Mouse (Mus musculus) intestine, postnatal 0 days (tissue): ENCODE measurements at regions not wholly inside any gene's neighbourhood (a gene's known extent, or its start where the extent isn't known, plus 50 kb on each side); places are given as distances from the start of the nearest gene placed in this dataset.

Experiments used
- ATAC-seq: fragments of 200-750 bp; cut with Nextera tagmentation; 2 replicates; pipeline ENCODE4 v1.8.0; 2017; ENCODE audit warnings: mild to moderate bottlenecking, moderate TSS enrichment, moderate library complexity
- H3K27ac ChIP-seq: fragments of 300-500 bp; sonication (generic); 2 replicates; pipeline ENCODE4 v1.5.1; 2014; ENCODE audit warnings: mild to moderate bottlenecking, low read depth, low read length, moderate library complexity
- H3K27me3 ChIP-seq: fragments of 300-500 bp; sonication (generic); replicated peaks from 2 replicates; pipeline ENCODE4 v1.6.1; 2014; ENCODE audit warnings: low read length, mixed read lengths; ENCODE audit not compliant: control insufficient read depth, insufficient read depth
- H3K36me3 ChIP-seq: fragments of 300-500 bp; sonication (generic); 2 replicates; pipeline ENCODE4 v1.6.1; 2014; ENCODE audit warnings: mild to moderate bottlenecking, moderate library complexity; ENCODE audit not compliant: control insufficient read depth, insufficient read depth
- H3K4me1 ChIP-seq: fragments of 300-500 bp; sonication (generic); replicated peaks from 2 replicates; pipeline ENCODE4 v1.6.1; 2014; ENCODE audit warnings: antibody characterized with exemption, low read length, mixed read lengths; ENCODE audit not compliant: control insufficient read depth, insufficient read depth
- H3K4me2 ChIP-seq: fragments of 300-500 bp; sonication (generic); replicated peaks from 2 replicates; pipeline ENCODE4 v1.6.1; 2014; ENCODE audit warnings: low read depth, mild to moderate bottlenecking, moderate library complexity
- H3K4me3 ChIP-seq: fragments of 300-500 bp; sonication (generic); 2 replicates; pipeline ENCODE4 v1.5.1; 2014; ENCODE audit warnings: low read depth, low read length
- H3K9ac ChIP-seq: fragments of 300-500 bp; sonication (generic); 2 replicates; pipeline ENCODE4 v1.6.1; 2014; ENCODE audit warnings: mild to moderate bottlenecking, low read depth, low read length
- H3K9me3 ChIP-seq: fragments of 300-500 bp; sonication (generic); 2 replicates; pipeline ENCODE4 v1.6.1; 2016; ENCODE audit warnings: mixed run types; ENCODE audit not compliant: control insufficient read depth
- CTCF ChIP-seq: sonication (generic); IDR thresholded peaks from 2 replicates; pipeline ENCODE4 v1.5.1; 2016; ENCODE audit warnings: low read depth, mild to moderate bottlenecking, control low read depth, antibody characterized with exemption, moderate library complexity
- WGBS: fragments of 180-500 bp; shearing (Covaris S2); extraction: QIAGEN DNeasy Blood & Tissue Kit; methylation state at CpG from one replicate; pipeline ENCODE4 v1.1.7; 2014; 5-methylcytosine and 5-hydroxymethylcytosine counted together

DNA sequence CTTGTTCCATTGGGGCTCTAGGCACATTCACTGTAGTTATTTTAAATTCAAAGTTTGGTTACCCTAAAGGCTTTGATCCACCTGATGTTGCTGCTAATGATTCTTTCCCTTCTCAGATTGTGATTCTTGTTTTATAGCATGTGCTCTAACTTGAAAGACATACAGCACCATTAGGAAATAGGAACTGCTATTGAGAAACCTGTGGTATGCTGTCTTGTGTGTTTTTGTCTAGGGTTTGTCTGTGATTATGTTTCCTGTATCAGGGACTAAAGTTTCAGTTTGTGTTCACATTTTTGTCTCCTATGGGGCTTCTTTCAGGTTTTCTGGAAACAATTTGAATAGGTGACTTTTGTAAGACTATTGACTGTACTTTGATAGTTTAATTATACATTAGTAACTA lies 63.5 kb upstream of the Hgf start:
- H3K9me3 ChIP-seq, result no peaks in the 10 kb centered on the region
- no peak overlapping the region for H3K27ac ChIP-seq
- H3K4me3 ChIP-seq, result no peak overlapping the region
- H3K9ac ChIP-seq, result no peak overlapping the region
- H3K36me3 ChIP-seq, result no peaks in the 10 kb centered on the region
- TF ChIP-seq CTCF, result no peak
- no peak overlapping the region for H3K4me2 ChIP-seq
- ATAC-seq, result no peak
- H3K4me1 ChIP-seq, result no peaks in the 10 kb centered on the region
- H3K27me3 ChIP-seq, result no peaks in the 10 kb centered on the region

DNA sequence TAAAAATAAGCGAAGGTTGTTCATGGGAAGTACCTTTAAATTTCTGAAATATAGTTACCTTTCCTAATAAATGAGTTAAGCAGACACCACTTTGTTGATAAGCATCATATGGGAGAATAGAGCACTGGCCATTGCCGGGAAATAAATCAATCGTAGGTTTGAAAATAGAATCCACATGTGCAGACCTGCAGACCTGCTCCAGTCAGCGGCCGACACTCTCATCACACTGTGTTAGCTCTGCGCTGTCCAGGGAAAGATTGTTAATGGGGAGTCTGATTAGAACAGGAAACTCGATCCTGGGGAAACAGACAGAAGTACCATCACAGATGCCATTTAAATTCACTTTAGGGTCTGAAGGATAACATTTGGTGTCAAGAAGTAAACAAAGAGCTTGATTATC lies 53.4 kb upstream of the Hgf start:
- Histone ChIP-seq H3K4me1 (no peaks in the 10 kb centered on the region), H3K9me3 (no peaks in the 10 kb centered on the region), H3K9ac (no peak overlapping the region), H3K4me2 (no peak overlapping the region), H3K4me3 (no peak overlapping the region), H3K36me3 (no peaks in the 10 kb centered on the region), H3K27ac (no peak overlapping the region), H3K27me3 (no peaks in the 10 kb centered on the region)
- TF ChIP-seq CTCF, result no peak
- ATAC-seq, result no peak
- WGBS, result 42% methylated on average over 7 of the region's 7 CpGs
